Mouse (Mus musculus) kidney, adult 2 months (tissue): Measurements from ENCODE around the gene Myo3b. TPM values are rescaled to one million over a fixed set of nuclear protein-coding genes. Genes with fewer than 3 reads are reported as not detected.

Experiments used
- DNase-seq: peaks from one replicate; pipeline ENCODE4 v3.0.0; 2021
- H3K27ac ChIP-seq: fragments of 200-500 bp; 2 replicates; pipeline ENCODE4 v1.5.1; 2012; ENCODE audit warnings: low read depth, low read length, control low read depth, inconsistent platforms; ENCODE audit not compliant: insufficient read depth
- H3K27me3 ChIP-seq: fragments of 200-500 bp; replicated peaks from 2 replicates; pipeline ENCODE4 v1.6.1; 2012; ENCODE audit warnings: mild to moderate bottlenecking, moderate library complexity, low read length, inconsistent platforms; ENCODE audit not compliant: control insufficient read depth, insufficient read depth
- H3K36me3 ChIP-seq: fragments of 200-500 bp; 2 replicates; pipeline ENCODE4 v1.6.1; 2012; ENCODE audit warnings: mild to moderate bottlenecking, moderate library complexity, low read length, inconsistent platforms; ENCODE audit not compliant: control insufficient read depth, insufficient read depth
- H3K4me1 ChIP-seq: fragments of 200-500 bp; 2 replicates; pipeline ENCODE4 v1.6.1; 2011; ENCODE audit warnings: low read length; ENCODE audit not compliant: control insufficient read depth, insufficient read depth
- H3K4me3 ChIP-seq: fragments of 200-500 bp; 2 replicates; pipeline ENCODE4 v1.5.1; 2011; ENCODE audit warnings: mild to moderate bottlenecking, low read depth, low read length, control low read depth; ENCODE audit not compliant: insufficient read depth
- CTCF ChIP-seq: fragments of 200-500 bp; conservative IDR thresholded peaks from 2 replicates; pipeline ENCODE4 v1.5.1; 2011; ENCODE audit warnings: low read depth, mild to moderate bottlenecking, control low read depth, low read length, moderate library complexity, mixed read lengths; ENCODE audit not compliant: insufficient read depth, insufficient read length
- POLR2A ChIP-seq: fragments of 200-500 bp; IDR thresholded peaks from one replicate; pipeline ENCODE4 v1.6.1; 2011; ENCODE audit warnings: low read depth, low read length, control low read depth
- WGBS: fragments of 180-500 bp; shearing (Covaris S2); methylation state at CpG from one replicate; pipeline ENCODE4 v1.1.7; 2018; 5-methylcytosine and 5-hydroxymethylcytosine counted together
- polyA plus RNA-seq: library from polyadenylated mRNA; depleted of rRNA; stranded (reverse); fragments of >200 nt; gene quantifications from 2 replicates; pipeline ENCODE4 v1.2.3, GENCODE M21; 2012; rRNA removed

Myo3b gene
- polyA plus RNA-seq, 1 experiment = 1.7 TPM

DNA sequence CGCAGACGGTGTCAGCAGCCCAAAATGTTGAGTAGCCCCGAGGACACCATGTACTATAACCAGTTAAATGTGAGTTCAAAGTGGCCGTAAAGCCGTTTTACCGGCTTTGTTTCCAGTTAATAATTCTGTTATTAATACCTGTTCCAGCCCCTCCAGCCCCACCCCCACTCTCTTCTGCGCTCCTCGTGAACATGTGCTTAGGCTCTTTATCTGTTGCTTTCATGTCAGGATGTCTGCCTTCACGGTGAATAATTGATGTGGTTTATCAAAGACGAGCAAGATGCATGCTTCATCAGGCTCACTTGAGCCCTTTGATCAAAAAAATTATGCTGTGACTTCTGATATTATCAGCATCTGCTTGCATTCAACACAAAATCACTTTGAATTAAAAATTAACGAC, 386.7 kb downstream of the Myo3b start:
- WGBS = 51% methylated on average over 11 of the region's 11 CpGs
- H3K27me3 ChIP-seq = no peaks in the 10 kb centered on the region
- TF ChIP-seq POLR2A (no peak), CTCF (no peak)
- H3K4me1 ChIP-seq = no peaks in the 10 kb centered on the region
- no peaks in the 10 kb centered on the region for H3K36me3 ChIP-seq
- DNase-seq = no peak
- no peak overlapping the region for H3K4me3 ChIP-seq
- H3K27ac ChIP-seq = no peak overlapping the region

DNA sequence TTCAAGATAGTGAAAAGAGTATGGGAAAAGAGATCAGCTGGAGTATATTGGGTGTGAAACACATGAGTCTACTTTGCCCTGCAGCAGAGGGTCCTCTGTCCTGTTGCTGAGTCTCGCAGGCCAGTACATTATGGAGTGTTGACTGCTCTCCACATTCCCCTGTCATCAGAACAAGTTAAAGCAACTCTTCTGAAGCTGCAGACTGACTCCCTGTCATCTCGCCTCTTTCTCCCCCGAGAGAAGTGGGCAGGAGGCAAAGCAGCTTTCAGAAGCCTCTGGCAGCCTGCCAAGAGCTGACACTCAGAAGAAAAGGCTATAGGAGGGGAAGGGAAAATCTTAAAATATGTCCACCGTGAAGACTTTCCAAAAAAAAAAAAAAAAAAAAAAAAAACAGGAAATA, 404.1 kb downstream of the Myo3b start:
- Histone ChIP-seq H3K4me1 (no peaks in the 10 kb centered on the region), H3K36me3 (no peaks in the 10 kb centered on the region), H3K27ac (no peak overlapping the region), H3K27me3 (no peaks in the 10 kb centered on the region; the same call in none of the 2 replicates), H3K4me3 (no peak overlapping the region)
- 31% methylated on average over 4 of the region's 4 CpGs for WGBS
- no peak for TF ChIP-seq POLR2A
- no peak for TF ChIP-seq CTCF
- no peak for DNase-seq

DNA sequence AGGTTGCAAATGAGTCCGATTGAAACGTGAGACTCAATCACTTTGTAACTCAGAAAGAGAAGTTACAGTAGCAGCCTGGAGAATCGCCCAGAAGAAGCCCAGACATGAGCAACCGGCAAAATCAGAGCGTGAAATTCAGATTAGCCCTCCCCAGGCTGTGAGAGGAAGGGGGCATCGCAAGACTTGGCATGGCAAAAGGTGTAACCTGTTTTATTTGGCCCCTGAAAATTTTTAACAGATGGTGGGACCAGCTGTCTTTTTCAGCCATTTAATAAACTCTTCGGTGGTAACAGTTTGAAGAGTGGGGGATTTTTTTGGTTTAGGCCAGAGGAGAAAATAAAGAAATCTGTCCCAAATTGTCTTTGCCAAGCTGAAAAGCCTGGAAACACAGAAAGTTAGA, 405.2 kb downstream of the Myo3b start:
- Histone ChIP-seq H3K27me3 (no peaks in the 10 kb centered on the region; the same call in none of the 2 replicates), H3K27ac (no peak overlapping the region), H3K4me3 (no peak overlapping the region), H3K4me1 (no peaks in the 10 kb centered on the region), H3K36me3 (no peaks in the 10 kb centered on the region)
- peak; percentile 1 for DNase-seq
- 14% methylated on average over 7 of the region's 7 CpGs for WGBS
- TF ChIP-seq CTCF (no peak), POLR2A (no peak)

DNA sequence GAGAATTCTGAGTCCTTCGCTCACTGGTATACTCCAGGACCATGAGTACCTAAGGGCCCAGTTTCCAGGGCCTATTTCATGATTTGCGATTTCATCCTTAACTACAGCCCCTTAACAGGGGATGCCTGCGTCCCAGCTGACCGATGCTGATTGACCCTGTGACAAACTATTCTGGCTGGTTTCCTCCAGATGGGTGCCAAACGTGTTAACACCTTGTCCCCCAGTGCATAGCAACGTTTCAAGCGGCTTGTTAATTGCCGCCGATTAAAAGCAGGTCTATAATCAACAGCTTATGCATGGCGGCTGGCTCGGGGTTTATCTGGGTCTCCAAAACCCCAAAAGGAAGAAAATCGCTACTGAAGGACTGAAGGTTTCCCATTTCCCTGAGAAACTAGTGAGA, 417.3 kb downstream of the Myo3b start:
- WGBS = 14% methylated on average over 12 of the region's 12 CpGs
- H3K27me3 ChIP-seq = no peaks in the 10 kb centered on the region
- H3K4me3 ChIP-seq = no peak overlapping the region
- DNase-seq = no peak
- no peaks in the 10 kb centered on the region for H3K36me3 ChIP-seq
- no peaks in the 10 kb centered on the region for H3K4me1 ChIP-seq
- H3K27ac ChIP-seq = no peak overlapping the region
- TF ChIP-seq POLR2A = no peak
- no peak for TF ChIP-seq CTCF

DNA sequence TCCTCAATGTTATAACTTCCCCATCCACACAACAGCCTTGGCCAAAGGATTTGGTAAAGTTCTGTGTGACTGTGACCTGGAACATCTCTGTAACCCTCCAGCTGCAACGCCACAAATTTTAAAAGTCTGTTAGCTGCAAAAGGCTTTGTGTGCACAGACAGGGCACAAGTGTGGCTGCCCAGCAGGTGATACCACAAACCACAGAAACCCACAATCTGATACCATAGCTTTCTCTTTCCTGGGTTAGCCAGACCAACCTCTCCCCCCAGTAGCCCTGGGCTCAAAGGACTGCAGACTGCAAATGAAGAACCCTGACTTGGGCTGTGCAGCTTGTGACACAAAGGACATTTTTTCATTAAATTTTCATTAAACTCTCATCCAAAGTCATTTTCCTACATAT, 424.7 kb downstream of the Myo3b start:
- WGBS = 87% methylated on average over 1 of the region's 1 CpGs
- Histone ChIP-seq H3K27me3 (no peaks in the 10 kb centered on the region), H3K27ac (no peak overlapping the region), H3K36me3 (no peaks in the 10 kb centered on the region), H3K4me3 (no peak overlapping the region), H3K4me1 (no peaks in the 10 kb centered on the region)
- DNase-seq = no peak
- TF ChIP-seq CTCF (no peak), POLR2A (no peak)

DNA sequence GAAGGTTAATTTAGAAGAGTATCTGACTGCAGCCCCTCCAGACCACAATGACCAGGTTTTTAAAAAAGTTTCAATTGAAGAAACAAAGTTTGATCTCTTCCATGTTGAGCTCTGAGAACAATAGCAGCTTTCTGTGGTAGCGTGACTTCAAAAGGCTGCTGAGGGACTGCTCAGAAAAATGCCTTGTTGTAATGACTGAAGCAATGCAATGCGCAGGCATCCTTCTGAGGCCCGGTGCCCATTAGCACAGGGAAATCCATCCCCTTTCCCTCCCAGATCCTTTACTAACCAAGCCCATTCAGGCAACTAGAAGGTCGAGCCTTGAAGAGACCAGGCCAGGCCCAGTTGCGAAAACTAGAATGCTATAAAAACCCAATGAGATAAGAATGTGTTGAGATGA, 432.2 kb downstream of the Myo3b start:
- no peak overlapping the region for H3K4me3 ChIP-seq
- no peaks in the 10 kb centered on the region for H3K36me3 ChIP-seq
- H3K27me3 ChIP-seq = peaks cover 2% of the 10 kb centered on the region; the same call in 1 of the 2 replicates
- TF ChIP-seq POLR2A = no peak
- TF ChIP-seq CTCF = no peak
- 0 out of 2 replicates have a peak, but pooled peaks cover 3% of the 10 kb centered on the region for H3K4me1 ChIP-seq
- DNase-seq = no peak
- no peak overlapping the region for H3K27ac ChIP-seq
- 73% methylated on average over 5 of the region's 5 CpGs for WGBS

DNA sequence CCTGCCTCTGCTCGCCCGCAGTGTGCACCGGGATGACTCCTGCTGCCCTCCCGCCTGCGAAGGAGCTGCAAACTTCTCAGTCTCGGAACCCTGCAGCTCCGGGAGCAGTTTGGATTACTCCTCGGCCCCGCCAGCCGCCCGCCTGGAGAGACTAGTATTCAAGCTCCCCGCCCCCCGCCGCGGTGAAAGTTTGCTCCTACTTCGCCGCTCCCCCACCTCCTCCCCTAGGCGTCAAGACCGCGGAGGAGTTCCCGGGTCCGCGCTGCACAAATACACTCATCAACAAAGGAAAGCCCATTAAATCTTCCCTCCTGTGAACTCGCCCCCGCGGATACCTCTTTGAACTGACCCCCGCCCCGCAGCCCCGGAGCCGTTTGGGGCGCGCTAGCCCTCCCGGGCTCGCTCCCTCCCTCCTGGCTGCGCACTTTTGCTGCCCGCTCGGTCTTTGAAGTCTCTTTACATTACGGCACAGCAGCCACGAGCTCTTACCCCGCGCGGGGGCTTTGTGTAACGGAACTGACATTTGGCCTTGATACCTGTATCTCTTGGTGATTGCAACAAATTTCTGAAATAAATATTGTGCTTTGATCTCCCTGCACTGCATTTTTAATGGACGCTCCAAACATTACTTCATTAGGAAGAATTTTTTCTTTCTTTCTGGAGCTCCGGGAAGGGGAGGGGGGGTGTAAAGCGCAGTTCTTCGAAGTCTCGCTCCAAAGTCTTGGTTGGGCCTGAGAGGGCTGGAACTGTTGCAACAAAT, 433.1 kb downstream of the Myo3b start:
- 3% methylated on average over 48 of the region's 48 CpGs for WGBS
- TF ChIP-seq POLR2A (no peak), CTCF (no peak)
- Histone ChIP-seq H3K4me1 (0 out of 2 replicates have a peak, but pooled peaks cover 3% of the 10 kb centered on the region), H3K4me3 (peak overlapping the region; percentile 25; the same call in 1 of the 2 replicates), H3K27ac (no peak overlapping the region), H3K36me3 (no peaks in the 10 kb centered on the region), H3K27me3 (peaks cover 2% of the 10 kb centered on the region; the same call in 1 of the 2 replicates)
- DNase-seq = peak; percentile 24

Other genes starting within 250 kb of the Myo3b start
- gene Ccdc173, start 249.6 kb upstream of the Myo3b start, polyA plus RNA-seq = 0.20 and 0.37 TPM in 2 replicates
- gene Phospho2, start 249.5 kb upstream of the Myo3b start, polyA plus RNA-seq = 24.3 and 50.8 TPM in 2 replicates
- 0.57 and 1.1 TPM in 2 replicates for gene Klhl23, start 217.2 kb upstream of the Myo3b start, polyA plus RNA-seq
- gene Ssb, start 177.6 kb upstream of the Myo3b start, polyA plus RNA-seq = 2.7 and 5.9 TPM in 2 replicates
- 7.0 and 8.8 TPM in 2 replicates for gene Mettl5, start 153.5 kb upstream of the Myo3b start, polyA plus RNA-seq
- gene Ubr3, start 141.9 kb upstream of the Myo3b start, polyA plus RNA-seq = 17.8 and 18.4 TPM in 2 replicates